ENCODE assay signal across 13 mouse cellular contexts in genomic region chr1:92041290-92041689, GRCm38 (mm10).
"Had no signal": no experiment of that assay in that cellular context is flagged by ENCODE, and none has a peak within 500 bp of the region (broad histone marks: within the 10 kb centered on the region; RNA-seq: fewer than 3 reads in every experiment).

No protein-coding gene starts in this region.

- H3K27me3 ChIP-seq: midbrain, embryonic 12.5 days; midbrain, embryonic 15.5 days; neural tube, embryonic 12.5 days had no signal

- H3K9ac ChIP-seq: liver, embryonic 14.5 days; lung, embryonic 14.5 days; midbrain, embryonic 12.5 days; midbrain, embryonic 15.5 days; neural tube, embryonic 12.5 days had no signal

- H3K9me3 ChIP-seq: midbrain, embryonic 10.5 days; midbrain, embryonic 12.5 days; midbrain, embryonic 15.5 days; neural tube, embryonic 12.5 days had no signal

- H3K4me2 ChIP-seq: lung, embryonic 14.5 days; midbrain, embryonic 12.5 days; midbrain, embryonic 15.5 days; neural tube, embryonic 12.5 days had no signal

- H3K4me3 ChIP-seq: midbrain, embryonic 10.5 days; midbrain, embryonic 12.5 days; midbrain, embryonic 15.5 days; neural tube, embryonic 12.5 days had no signal

- H3K4me1 ChIP-seq: midbrain, embryonic 15.5 days had no signal

- DNase-seq: lung, adult 18-20 months; lung, postnatal 10 days; lung, postnatal 4 days; right cerebral cortex, postnatal 14 days; thymus, adult 2 months; thymus, postnatal 25 days; thymus, postnatal 4 days had no signal

- H3K36me3 ChIP-seq: midbrain, embryonic 10.5 days; midbrain, embryonic 12.5 days; midbrain, embryonic 15.5 days; neural tube, embryonic 12.5 days had no signal

- ATAC-seq: midbrain, embryonic 15.5 days had no signal

- H3K27ac ChIP-seq: liver, embryonic 14.5 days; midbrain, embryonic 10.5 days; midbrain, embryonic 12.5 days; midbrain, embryonic 15.5 days; neural tube, embryonic 12.5 days had no signal
